Mouse (Mus musculus) adipocyte (in vitro differentiated cells): ENCODE results near the gene Nme3.

ENCODE experiments used
- DNase-seq: peaks from one replicate; pipeline ENCODE4 v3.0.0-alpha.2; 2016; ENCODE audit warnings: low spot score

Gene Nme3

DNA sequence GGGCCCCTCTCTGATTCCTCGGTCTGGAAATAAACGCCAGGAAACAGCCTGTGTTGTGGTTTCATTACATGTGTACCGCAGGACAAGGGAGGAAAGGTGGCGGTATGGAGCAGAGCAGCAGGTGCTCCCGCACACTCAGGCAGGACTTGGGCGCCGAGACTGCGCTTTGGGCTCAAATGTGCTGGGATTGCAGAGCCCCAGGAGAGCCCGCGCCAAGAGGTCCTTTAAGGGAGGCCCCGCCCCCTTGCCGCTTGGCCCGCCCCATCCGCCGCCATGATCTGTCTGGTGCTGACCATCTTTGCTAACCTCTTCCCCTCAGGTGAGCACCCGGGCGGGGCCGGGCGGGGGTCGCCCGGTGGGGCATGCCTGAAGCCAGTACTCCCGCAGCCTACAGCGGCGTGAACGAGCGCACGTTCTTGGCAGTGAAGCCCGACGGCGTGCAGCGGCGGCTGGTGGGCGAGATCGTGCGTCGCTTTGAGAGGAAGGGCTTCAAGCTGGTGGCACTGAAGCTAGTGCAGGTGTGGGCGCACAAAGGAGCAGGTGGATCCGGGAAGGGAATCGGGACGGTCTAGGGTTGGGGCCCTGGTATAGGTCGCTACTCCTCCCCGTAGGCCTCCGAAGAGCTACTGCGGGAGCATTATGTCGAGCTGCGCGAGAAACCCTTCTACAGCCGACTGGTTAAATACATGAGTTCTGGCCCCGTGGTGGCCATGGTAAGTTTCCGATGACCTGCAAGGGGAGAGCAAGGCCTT lies at the start of gene Nme3:
Gene Nme3 (plus strand): TSS at position 260 of the 752 bp plus-strand sequence.
- peak; percentile 74 for DNase-seq

DNA sequence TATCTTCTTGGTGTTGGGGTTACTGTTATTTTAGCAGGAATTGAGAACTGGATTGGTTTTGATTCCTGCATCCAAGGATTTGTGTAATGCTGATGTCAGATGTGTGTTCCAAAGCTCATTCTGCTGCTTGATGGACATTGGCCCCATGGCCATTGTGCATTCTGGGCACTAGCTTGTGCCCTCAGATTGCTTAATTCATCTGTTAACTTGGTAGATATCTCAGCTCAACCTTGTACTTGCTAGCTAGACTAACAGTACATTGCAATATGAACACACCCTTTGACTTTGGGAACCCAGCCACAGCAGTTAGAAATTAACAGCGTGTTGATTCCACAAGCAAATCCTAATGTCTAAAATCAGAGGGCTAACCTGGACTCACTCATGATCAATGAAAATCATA lies 48.9 kb upstream of the Nme3 start:
- peak; percentile 23 for DNase-seq

DNA sequence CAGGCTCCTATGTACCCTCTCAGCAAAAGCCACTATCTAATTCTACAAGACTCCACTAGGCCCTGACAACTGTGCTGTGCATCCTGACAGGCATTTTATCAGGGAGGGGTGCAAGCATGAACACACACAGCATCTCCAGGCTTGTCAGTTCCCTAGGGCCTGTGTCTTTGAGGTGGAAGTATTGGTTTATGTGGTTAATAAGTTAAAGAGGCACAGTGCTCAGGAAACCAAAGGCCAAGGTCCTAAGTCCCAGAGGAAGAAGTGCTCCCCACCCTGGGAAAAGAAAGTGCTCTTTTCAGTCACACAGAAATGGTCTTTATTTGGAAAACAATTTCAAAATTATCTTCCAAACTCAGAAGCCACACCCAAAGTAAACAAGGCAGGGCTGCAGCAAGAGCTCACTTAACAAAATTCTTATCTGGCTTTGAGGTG lies 47.7 kb upstream of the Nme3 start:
- DNase-seq, result peak; percentile 21

DNA sequence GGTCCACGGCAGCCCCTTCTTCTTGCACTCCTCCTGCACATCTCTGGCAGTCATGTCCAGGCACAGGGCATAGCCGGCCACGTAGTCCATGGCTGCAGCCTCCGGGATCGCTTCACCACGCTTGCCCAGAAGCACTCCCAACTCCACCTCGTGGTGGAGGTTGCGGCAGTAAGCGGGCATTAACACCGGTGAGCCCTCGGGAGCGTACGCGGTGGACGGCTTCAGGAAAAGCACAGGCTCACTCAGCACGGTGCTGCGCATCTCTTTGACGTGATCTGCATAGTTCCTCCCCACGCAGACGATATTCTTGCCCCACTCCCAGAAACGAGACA lies 46.6 kb upstream of the Nme3 start:
- DNase-seq, result no peak

DNA sequence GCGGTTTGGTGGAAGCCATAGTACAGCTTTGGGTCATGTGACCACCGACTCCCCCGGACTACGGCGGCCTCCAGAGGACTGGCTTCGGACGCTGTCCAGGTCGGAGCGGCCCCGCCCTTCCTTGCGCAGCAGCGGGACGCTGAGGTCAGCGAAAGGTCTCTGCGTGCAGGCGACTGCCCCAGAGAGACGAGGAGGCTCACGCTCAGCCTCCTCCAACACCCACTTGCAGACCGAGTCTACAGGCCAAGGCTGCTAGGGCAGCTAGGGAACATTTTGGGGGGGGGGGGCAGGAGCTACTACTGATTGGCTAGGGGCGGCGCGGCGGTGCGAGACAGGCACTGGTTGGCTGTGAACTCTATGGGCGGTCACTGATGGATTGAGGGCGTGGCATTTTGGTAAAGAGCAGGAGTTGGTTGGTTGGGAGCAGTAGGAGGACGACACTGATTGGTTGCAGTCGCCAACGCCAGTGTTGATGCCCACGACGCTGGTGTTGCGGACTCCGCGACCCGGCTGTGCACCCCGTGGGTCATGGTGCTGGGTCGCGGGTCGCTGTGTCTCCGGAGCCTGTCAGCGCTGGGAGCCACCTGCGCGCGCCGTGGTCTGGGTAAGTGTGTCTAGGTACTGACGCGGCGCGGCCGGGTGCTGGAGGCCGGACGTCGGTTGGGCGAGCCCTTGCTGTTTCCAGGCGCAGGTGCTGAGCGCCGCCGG lies 46.1 kb upstream of the Nme3 start, which contains the start of gene Fahd1:
Gene Fahd1 (minus strand): TSS at position 300 of the 708 bp plus-strand sequence.
- DNase-seq, result peak; percentile 99

DNA sequence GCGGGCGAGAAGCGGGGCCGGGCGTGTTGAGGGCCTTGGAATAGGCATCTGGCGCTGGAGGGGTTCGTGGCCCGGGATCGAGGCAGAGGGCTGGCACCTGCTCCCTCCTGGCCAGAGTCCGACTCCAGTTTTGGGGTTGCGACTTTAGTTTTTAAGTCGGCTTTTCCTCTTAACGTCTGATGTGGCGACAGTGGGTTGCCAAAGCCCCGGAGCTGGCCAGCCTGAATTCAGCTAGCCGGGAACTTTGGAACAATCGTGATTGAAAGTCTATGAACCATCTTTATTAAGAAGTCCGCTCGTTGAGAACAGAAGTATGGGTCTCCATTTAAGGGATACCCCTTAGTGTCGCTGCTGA lies 45.5 kb upstream of the Nme3 start:
- DNase-seq, result no peak

DNA sequence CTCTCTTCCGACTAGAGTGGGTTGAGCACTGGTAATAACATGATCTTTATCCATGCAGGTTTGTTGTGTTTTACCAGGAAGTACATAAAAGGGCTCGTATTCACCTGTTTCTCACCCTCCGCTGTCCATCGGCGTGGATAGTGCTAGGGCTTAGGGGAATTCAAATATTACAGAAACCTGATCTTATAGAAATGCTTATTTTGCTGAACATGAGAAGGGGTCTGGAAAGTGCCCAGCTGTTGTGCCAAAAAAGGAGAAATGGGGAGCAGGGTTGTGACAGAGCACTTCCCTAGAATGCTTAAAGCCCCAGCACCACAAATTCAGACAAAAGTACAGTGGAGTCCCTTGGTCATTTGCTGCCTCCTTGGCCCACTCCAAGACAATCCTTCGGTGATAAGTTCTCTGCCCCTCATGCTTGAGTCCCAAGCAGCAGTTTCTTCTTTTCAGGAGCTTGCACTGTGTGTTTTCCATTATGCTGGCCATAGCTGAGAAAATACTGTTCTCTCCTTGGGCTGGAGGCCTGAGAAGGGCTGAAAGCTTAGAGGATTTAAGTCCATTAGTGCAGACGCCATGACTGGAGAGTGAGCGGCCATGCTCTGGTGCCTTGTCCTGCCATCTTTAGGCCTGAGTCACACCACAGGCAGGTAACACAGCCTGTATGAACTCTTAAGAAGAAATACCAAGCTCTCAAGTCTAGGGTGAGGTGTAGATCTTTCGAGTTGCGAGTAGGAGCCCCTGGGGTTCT lies 44.7 kb upstream of the Nme3 start:
- no peak for DNase-seq

DNA sequence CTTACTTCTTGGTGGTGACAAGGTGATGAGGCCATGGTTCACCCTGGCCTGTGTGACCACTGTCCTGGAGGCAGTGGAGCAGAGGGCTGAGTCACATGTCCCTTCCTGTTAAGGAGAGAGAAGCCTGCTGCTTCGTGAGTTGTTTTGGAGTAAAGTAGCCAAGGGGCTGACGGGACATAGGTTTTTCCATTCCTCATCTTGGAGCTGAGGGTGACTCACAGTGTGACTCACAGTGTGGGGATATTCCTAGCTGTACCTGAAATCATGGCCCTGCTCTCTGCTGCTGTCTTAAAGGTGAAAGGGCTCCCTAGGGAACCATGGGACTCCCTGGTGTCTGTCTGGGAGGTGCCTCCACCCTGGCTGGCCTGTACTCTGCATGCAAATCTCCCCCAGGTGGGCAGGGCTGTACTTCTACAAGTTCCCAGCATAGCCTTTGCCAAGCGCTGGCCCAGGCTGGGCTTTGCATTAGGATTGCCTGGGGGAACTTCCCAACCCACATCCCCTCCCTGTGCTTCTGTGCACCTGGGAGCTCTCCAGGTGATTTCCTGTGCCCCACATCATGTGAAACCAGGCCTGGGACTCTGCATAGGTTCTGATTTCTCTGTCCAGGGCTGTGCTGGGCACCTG lies 40.3 kb upstream of the Nme3 start:
- peak; percentile 42 for DNase-seq

DNA sequence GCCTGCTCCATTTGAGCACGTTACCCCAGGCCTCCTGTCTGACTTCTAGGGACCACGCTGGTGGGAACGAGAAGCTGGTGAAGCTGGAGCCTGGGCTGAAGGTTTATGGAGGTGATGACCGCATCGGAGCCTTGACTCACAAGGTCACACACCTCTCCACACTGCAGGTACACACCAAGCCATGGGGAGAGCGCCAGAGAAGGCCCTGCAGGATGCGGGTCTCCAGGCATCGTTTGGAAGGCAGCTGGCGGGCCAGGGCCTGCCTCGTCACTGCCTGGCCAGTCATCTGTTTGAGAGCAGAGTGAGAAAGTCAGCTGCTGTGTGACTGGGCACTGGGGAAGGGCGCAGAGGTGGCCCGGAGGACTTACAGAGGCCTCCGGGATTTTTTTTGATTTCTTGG lies 39.7 kb upstream of the Nme3 start:
- no peak for DNase-seq

DNA sequence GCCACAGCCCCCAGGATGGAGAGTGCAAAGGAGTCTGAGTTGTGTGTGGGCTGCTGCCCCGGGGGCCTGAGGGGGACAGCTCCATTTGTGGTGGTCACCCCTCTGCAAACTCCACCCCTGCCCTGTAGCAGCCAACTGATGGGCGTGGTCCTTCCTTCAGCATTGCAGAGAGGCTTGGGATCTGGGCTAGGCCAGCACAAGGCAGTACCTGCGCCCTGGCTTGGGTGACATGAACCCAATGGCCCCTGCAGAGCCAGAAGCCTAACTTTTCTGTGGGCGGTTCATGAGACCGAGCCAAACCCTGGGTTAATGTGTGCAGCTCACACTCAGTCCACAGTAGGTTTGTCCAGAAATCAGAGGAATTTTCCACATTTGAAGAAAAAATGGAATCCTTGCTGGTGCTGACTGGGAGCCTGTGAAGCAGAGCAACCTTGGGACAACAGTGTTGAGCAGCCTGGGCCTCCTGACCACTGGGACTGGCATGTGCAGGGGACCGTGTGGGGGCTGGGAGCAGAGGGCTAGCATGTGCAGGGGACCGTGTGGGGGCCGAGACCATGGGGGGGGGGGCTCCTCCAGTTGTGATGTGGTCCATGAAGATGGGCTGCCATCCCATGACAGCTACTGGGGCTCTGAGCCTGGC lies 38.3 kb upstream of the Nme3 start:
- no peak for DNase-seq

DNA sequence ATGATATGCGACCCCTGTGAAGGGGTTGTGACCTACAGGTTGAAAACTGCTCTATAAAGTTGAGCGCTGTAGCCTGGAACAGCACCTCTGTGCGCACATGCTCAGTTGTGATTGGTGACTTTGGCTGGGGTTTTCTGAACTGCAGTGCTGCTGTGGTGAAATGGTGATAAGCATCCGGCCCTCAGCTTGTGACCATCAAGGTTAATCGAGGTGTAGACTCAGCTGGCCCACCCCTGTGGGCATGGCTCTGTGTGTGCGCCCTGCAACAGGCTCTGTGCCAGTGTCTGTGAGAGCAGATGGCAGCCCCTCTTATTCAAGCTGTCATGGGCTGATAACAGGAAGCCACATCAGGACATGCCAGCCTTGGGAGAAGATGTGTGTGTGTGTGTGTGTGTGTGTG lies 37.3 kb upstream of the Nme3 start:
- no peak for DNase-seq

DNA sequence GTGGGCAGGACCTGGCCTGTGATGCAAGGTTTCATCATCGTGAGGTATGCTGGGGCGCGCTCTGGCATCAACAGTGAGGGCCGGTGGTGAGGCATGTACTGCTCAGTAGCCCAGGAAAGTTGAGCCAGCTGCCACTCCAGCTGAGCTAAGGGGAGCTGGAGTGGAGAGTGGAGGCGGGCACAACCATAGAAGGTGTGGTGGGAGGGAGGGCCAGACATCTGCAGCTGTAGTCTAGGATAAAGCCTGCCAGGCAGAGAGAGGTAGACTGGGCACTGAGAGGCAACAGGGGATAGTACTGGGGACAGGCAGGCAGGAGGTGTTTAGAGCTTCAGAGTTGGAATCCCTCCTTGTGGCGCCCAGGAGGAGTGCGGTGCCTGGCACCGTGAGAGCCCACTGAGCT lies 36.2 kb upstream of the Nme3 start:
- no peak for DNase-seq

DNA sequence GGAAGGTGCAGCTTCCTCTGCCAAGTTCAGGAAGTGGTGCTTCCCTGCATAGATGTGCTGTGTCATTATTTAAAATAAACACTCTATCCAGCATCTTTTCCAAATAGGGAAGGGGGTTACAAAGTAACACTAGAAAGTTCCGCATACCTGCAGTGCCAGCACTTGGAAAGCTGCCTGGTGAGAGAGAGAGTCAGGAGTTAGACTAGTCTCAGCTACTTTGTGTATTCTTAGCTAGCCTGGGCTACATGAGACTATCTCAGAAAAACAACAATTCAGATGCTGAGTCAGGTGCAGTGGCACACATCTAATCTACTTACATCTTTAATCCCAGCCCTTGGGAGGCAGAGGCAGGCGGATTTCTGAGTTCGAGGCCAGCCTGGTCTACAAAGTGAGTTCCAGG lies 34.5 kb upstream of the Nme3 start:
- no peak for DNase-seq

DNA sequence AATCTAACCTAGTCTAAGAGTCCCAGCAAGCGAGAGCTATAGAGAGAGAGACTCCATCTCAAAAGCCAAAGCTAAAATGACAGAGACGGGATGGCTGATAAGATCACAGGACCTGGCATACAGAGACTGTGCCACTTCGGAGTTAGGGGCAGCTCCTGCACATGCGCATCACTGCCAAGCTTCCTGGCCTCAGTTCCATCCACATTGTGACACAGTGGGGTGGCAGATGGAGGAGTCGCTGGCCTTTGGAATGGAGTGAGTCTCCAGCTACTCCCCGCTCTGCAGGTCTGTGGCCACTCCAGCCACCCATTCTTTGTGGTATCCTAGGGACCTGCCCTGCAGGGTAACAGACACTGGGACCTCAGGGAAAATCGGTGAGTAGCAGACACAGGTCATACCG lies 30.5 kb upstream of the Nme3 start, which contains the start of gene Igfals:
Gene Igfals (plus strand): TSS at position 222 of the 400 bp plus-strand sequence.
- DNase-seq, result no peak

DNA sequence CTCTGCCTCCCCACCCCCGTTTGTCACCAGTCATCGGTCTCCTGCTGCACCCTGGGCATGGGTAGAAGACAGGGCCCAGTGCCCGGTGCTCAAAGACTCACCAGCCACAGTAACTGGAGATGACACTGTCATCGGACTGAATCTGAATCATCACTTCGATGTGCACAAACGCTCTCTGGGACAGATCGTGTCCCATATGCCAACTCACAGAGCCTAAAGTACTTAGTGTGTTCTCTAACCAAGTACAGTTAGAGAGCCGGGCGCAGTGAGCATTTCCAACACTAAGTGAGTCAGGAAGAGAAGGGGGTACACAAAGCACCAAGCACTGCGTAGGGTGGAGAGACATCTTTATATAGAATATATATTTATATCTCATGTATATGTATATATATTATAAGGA lies 28.4 kb upstream of the Nme3 start:
- no peak for DNase-seq

DNA sequence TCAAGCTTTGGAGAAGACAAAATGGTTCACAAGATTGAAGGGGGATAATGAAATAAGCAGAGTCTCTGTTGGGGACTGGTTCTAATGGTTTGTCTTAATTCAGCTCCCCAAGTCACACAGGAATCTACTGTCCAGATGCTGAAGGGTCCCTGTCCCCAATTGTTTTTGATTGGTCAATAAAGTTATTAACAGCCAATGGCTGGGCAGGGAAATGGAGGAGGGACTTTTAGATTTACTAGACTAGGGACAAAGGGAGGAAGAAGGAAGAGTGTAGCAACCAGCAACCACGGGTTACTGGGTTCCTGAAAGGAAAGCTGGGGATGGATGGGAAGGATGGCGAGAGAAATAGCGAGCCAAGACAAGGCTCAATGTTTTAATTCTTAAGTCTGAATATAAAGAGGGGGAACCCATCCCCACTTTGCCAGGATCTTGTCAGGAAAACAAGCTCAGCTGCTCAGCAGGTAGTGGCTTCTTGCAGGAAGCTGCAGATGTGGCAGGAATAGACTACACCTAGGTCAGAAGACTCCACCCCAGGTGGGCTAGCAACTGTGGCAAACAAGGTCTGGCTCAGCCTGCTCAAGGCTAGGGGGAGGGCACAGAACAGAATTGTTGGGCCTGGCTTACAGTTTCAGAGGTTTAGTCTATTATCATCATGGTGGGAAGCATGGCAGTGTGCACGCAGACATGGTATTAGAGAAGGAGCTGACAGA lies 22.4 kb upstream of the Nme3 start:
- DNase-seq, result no peak

DNA sequence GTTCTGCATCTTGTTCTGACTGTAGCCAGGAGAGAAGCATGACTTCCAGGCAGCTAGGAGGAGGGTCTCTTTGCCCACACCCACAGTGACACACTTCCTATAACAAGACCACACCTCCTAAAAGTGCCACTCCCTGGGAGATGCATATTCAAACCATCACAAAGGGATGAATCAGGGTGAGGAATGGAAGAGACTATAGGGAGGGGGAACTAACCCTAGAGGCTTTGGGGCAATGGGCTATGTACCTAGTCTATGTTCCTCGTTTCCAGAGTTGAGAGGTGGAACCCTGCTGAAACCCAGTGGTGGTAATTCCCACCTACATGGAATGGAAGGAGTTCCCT lies 21.9 kb upstream of the Nme3 start:
- no peak for DNase-seq

DNA sequence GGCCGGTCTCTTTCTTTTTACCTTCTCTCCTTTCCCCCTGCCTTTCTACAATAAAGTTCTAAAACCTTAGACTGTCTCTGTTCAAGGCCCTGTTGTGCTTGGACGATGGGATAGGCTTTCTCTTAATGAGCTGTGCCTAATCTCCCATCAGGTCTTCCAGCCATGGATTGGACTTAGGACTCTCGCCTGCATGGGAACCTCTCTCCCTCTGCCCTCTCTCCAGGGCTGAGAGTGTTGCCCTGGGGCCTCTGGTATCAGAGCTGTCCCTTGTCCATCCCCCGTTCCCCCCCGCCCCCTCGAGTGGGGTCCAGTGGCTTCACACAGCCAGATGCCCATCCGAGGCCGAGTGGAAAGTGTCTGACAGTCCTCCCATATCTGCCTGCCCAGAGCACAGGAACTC lies 21.3 kb upstream of the Nme3 start:
- no peak for DNase-seq

DNA sequence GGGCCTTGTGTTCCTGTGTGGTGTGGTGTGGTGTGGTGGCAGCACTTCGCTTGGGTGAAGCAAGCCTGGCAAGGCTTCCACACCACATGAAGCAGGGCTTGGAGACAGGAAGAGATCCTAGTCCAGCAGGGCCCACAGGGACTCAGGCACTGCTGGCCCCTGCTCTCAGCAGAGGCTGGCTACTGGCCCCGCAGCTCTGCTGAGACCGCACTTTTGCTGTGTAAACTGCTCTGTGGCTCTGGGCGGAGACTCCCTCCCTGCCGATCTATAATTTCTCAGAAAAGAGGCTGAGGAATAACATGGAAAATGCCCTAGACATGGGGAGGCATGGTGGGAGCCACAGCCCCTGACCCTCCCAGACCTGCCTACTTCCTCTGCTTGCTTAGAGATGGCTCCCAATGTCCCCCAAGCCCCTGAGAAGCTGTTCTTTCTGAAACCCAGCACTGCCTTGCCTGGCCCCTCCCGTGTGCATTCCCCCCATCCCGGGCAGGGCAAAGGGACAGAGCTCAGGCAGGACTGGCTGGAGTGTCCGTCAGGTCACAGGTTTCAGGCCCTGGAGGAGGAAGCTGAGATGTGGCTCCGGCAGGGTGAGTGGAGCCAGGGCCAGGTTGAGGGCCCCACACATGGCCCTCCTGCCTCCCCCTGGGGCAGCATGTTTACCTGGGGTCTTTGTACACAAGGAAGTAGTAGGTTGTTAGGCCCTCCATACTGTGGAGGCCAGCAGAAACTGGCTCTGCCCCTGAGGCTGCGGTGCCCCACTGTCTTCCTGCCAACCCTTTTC lies 18.8 kb upstream of the Nme3 start:
- peak; percentile 70 for DNase-seq

DNA sequence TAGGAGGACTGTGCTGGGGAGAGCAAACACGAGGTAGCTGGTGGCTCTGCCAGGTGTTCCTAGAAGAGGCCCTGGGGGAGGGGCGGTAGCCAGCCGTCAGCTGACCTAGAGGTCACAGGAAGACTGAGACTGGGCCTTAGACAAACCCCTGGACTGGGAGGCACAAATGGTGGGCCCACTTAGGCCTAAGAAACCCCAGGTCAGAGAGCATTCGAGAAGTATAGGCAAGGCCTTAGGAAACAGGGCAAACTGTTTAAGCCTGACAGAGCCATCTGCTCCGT lies 18.2 kb upstream of the Nme3 start:
- DNase-seq, result peak; percentile 56

DNA sequence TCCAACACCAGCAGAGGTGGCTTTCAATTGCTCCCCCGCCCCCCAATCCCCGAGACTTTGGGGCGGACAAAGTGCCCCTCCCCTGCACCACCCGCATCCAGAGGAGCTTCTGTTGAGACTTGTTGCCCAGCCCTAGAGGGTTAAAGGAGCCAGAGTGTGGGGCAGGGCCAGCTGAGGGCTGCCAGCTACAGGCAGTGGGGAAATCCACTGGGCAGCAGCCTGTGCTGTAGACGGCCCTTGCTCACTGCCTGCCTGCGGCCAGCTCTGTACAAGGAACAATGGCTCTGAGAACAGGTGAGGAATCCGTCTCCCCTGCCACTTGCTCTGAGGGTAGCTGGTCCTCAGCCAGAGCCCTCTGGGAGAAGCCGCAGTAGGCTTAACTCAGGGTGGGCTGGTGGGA lies 17.8 kb upstream of the Nme3 start:
- DNase-seq, result peak; percentile 70
